In genomic region chr17:21708401-21708800, GRCm38 (mm10) we compare ENCODE assay signal across 8 mouse cellular contexts. TPM values are rescaled to one million over a fixed set of nuclear protein-coding genes. Genes with fewer than 3 reads are reported as not detected.
DNase-seq lines count a peak whose midpoint lies in the region; ATAC-seq and TF ChIP-seq lines count a peak whose summit lies in the region.

No protein-coding gene starts in this region.

- no peak overlapping the region for H3K9ac ChIP-seq in limb, embryonic 15.5 days
- H3K9ac ChIP-seq in neural tube, embryonic 15.5 days (replicated peaks): 0 out of 2 replicates have a peak overlapping the region, but pooled peaks have one; percentile 1

- peak overlapping the region; percentile 11; the same call in 1 of the 2 replicates for H3K27ac ChIP-seq in layer of hippocampus, adult 2 months
- H3K27ac ChIP-seq in forebrain, embryonic 10.5 days: peak overlapping the region; percentile 95
- no peak overlapping the region for H3K27ac ChIP-seq in limb, embryonic 15.5 days
- no peak overlapping the region for H3K27ac ChIP-seq in neural tube, embryonic 15.5 days (replicated peaks)

- TF ChIP-seq CTCF in layer of hippocampus, adult 2 months (conservative IDR thresholded peaks at IDR 0.05): no peak

- WGBS in forebrain, embryonic 10.5 days: 74% methylated on average over 2 of the region's 2 CpGs
- WGBS in limb, embryonic 15.5 days: 36% methylated on average over 2 of the region's 2 CpGs
- 29% methylated on average over 2 of the region's 2 CpGs for WGBS in neural tube, embryonic 15.5 days

- ATAC-seq in limb, embryonic 15.5 days (ENCODE audit: insufficient number of reproducible peaks, low FRiP score, low TSS enrichment, low read depth): no peak
- ATAC-seq in neural tube, embryonic 15.5 days (ENCODE audit: low FRiP score): no peak

- H3K36me3 ChIP-seq in forebrain, embryonic 10.5 days (replicated peaks): peaks cover 36% of the 10 kb centered on the region
- H3K36me3 ChIP-seq in limb, embryonic 15.5 days: peaks cover 10% of the 10 kb centered on the region; the same call in 1 of the 2 replicates
- H3K36me3 ChIP-seq in neural tube, embryonic 15.5 days: peaks cover 10% of the 10 kb centered on the region

- H3K9me3 ChIP-seq in forebrain, embryonic 10.5 days: no peaks in the 10 kb centered on the region
- no peaks in the 10 kb centered on the region for H3K9me3 ChIP-seq in limb, embryonic 15.5 days
- H3K9me3 ChIP-seq in neural tube, embryonic 15.5 days (replicated peaks): no peaks in the 10 kb centered on the region

- H3K4me3 ChIP-seq in layer of hippocampus, adult 2 months: peak overlapping the region; percentile 82
- H3K4me3 ChIP-seq in forebrain, embryonic 10.5 days: peak overlapping the region; percentile 71
- H3K4me3 ChIP-seq in limb, embryonic 15.5 days: peak overlapping the region; percentile 65
- H3K4me3 ChIP-seq in neural tube, embryonic 15.5 days (replicated peaks): peak overlapping the region; percentile 56

- no peak for DNase-seq in layer of hippocampus, adult 2 months (ENCODE audit: low spot score in 2 of 2)
- DNase-seq in layer of hippocampus, postnatal 10 days (ENCODE audit: low spot score in 2 of 2): no peak
- DNase-seq in forebrain, embryonic 10.5 days (ENCODE audit: extremely low spot score, low spot score): no peak
- DNase-seq in T-cell, adult 2 months (ENCODE audit: low spot score): no peak
- DNase-seq in layer of hippocampus, postnatal 14 days (ENCODE audit: low spot score in 2 of 2): no peak
- no peak for DNase-seq in right cerebral cortex, adult 18-20 months

- no peaks in the 10 kb centered on the region for H3K27me3 ChIP-seq in forebrain, embryonic 10.5 days (ENCODE audit: poor library complexity, severe bottlenecking)
- H3K27me3 ChIP-seq in limb, embryonic 15.5 days: no peaks in the 10 kb centered on the region
- no peaks in the 10 kb centered on the region for H3K27me3 ChIP-seq in neural tube, embryonic 15.5 days (replicated peaks)

- peaks cover 17% of the 10 kb centered on the region for H3K4me1 ChIP-seq in forebrain, embryonic 10.5 days
- no peaks in the 10 kb centered on the region for H3K4me1 ChIP-seq in limb, embryonic 15.5 days
- peaks cover 8% of the 10 kb centered on the region for H3K4me1 ChIP-seq in neural tube, embryonic 15.5 days

- H3K4me2 ChIP-seq in limb, embryonic 15.5 days: peak overlapping the region; percentile 47
- H3K4me2 ChIP-seq in neural tube, embryonic 15.5 days: peak overlapping the region; percentile 58

RNA-seq across cellular contexts. Expression of gene Zfp760, which starts 0.9 kb away (rescaled TPM):
- total RNA-seq in layer of hippocampus, adult 2 months (2021): 1 to 10 TPM; 8.2 to 8.6 TPM
- 1 to 10 TPM; 8.5 to 8.8 TPM for total RNA-seq in layer of hippocampus, postnatal 10 days (2021)
- polyA plus RNA-seq in forebrain, embryonic 10.5 days (2016; fragmentation: Nextera tagmentation; extraction: Ambion mirVana): 19.8 and 20.1 TPM in 2 replicates
- 9.9 and 11.5 TPM in 2 replicates for polyA plus RNA-seq in limb, embryonic 15.5 days (2015; fragmentation: Nextera tagmentation; extraction: Ambion mirVana)
- polyA plus RNA-seq in neural tube, embryonic 15.5 days (2015; fragmentation: Nextera tagmentation; extraction: Ambion mirVana): 8.7 and 9.5 TPM in 2 replicates
- 1 to 10 TPM; 8.8 to 8.9 TPM for total RNA-seq in layer of hippocampus, postnatal 14 days (2021)

RNA-seq across cellular contexts. Expression of gene Gm10226, which starts 16.7 kb away (rescaled TPM):
- total RNA-seq in layer of hippocampus, adult 2 months (2021): 1 to 10 TPM; 3.5 to 5.6 TPM
- total RNA-seq in layer of hippocampus, postnatal 10 days (2021): 1 to 10 TPM; 6.0 to 7.2 TPM
- 7.8 and 9.1 TPM in 2 replicates for polyA plus RNA-seq in forebrain, embryonic 10.5 days (2016; fragmentation: Nextera tagmentation; extraction: Ambion mirVana)
- 8.3 and 9.0 TPM in 2 replicates for polyA plus RNA-seq in limb, embryonic 15.5 days (2015; fragmentation: Nextera tagmentation; extraction: Ambion mirVana)
- 14.5 and 18.9 TPM in 2 replicates for polyA plus RNA-seq in neural tube, embryonic 15.5 days (2015; fragmentation: Nextera tagmentation; extraction: Ambion mirVana)
- 1 to 10 TPM; 6.7 to 7.1 TPM for total RNA-seq in layer of hippocampus, postnatal 14 days (2021)

RNA-seq across cellular contexts. Expression of gene Zfp229, which starts 22.2 kb away (rescaled TPM):
- 1 to 10 TPM; 4.5 to 6.6 TPM for total RNA-seq in layer of hippocampus, adult 2 months (2021)
- total RNA-seq in layer of hippocampus, postnatal 10 days (2021): 1 to 10 TPM; 6.8 to 7.9 TPM
- polyA plus RNA-seq in forebrain, embryonic 10.5 days (2016; fragmentation: Nextera tagmentation; extraction: Ambion mirVana): 8.1 and 8.3 TPM in 2 replicates
- polyA plus RNA-seq in limb, embryonic 15.5 days (2015; fragmentation: Nextera tagmentation; extraction: Ambion mirVana): 7.1 and 7.5 TPM in 2 replicates
- 8.3 and 8.8 TPM in 2 replicates for polyA plus RNA-seq in neural tube, embryonic 15.5 days (2015; fragmentation: Nextera tagmentation; extraction: Ambion mirVana)
- 1 to 10 TPM; 4.4 to 5.4 TPM for total RNA-seq in layer of hippocampus, postnatal 14 days (2021)

RNA-seq across cellular contexts. Expression of gene Zfp983, which starts 58.0 kb away (rescaled TPM):
- 10 to 100 TPM; 11.1 to 11.3 TPM for total RNA-seq in layer of hippocampus, adult 2 months (2021)
- total RNA-seq in layer of hippocampus, postnatal 10 days (2021): 10 to 100 TPM in 1 of 2 experiments, 1 to 10 TPM in 1; 9.9 to 10.1 TPM
- polyA plus RNA-seq in forebrain, embryonic 10.5 days (2016; fragmentation: Nextera tagmentation; extraction: Ambion mirVana): 4.1 and 5.9 TPM in 2 replicates
- 4.9 and 5.1 TPM in 2 replicates for polyA plus RNA-seq in limb, embryonic 15.5 days (2015; fragmentation: Nextera tagmentation; extraction: Ambion mirVana)
- 11.2 and 11.9 TPM in 2 replicates for polyA plus RNA-seq in neural tube, embryonic 15.5 days (2015; fragmentation: Nextera tagmentation; extraction: Ambion mirVana)
- total RNA-seq in layer of hippocampus, postnatal 14 days (2021): 1 to 10 TPM; 7.4 to 9.8 TPM

Comparison
In these comparisons a context has a peak if more than half of its experiments do, and no peak if none do; other contexts are left out.
1. H3K27ac ChIP-seq: peak in layer of hippocampus, adult 2 months (single experiment) and forebrain, embryonic 10.5 days (single experiment); none in limb, embryonic 15.5 days (single experiment) and neural tube, embryonic 15.5 days (single experiment).
2. Peak in every context shown above with its lines, with median percentiles within 50 percentile points of each other: H3K4me3 ChIP-seq.